Mouse (Mus musculus): ENCODE measurements around the gene Diexf. TPM values are rescaled to one million over a fixed set of nuclear protein-coding genes. Genes with fewer than 3 reads are reported as not detected.

Diexf gene
- polyA plus RNA-seq, 1 experiment = 25.4 TPM

DNA sequence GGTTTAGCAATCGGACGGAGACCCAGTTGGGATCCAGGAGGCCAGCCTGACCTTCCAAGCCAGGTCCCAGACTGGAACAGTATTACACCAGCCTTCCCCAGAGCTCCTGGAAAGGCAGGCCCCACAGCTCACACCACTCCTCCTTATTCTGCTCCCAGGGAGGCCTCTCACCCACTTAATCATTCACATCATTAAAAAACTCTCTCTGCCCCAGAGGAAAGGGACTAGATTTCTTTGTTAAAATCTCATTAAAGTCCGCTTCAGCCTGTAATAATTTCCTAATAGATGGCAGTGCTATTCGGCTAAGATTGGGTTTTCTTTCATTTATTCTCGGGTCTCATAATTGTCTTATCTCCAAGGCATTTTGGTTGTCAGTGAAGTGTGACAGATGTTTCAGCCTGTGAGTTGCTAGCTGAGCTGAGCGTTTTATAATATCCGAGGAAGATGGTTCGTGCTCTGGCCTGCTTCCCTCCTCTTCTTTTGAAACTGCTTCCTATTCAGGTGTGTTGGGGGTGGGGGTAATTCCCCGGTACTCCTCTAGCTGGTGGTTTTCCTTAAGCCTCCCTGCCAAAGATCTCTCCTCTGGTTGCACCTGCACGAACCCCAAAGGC is 47.7 kb downstream of the Diexf start:
- no peak for TF ChIP-seq CTCF (IDR thresholded peaks at IDR 0.05; ENCODE audit: borderline replicate concordance, insufficient read depth, low read length)
- TF ChIP-seq POLR2A (IDR thresholded peaks at IDR 0.05; ENCODE audit: low read depth, low read length) = no peak
- Histone ChIP-seq H3K4me3 (ENCODE audit: insufficient read depth, low read length) (no peak overlapping the region), H3K4me1 (ENCODE audit: control insufficient read depth, insufficient read depth, low read length) (no peaks in the 10 kb centered on the region), H3K27ac (ENCODE audit: insufficient read depth, low read length) (no peak overlapping the region)

DNA sequence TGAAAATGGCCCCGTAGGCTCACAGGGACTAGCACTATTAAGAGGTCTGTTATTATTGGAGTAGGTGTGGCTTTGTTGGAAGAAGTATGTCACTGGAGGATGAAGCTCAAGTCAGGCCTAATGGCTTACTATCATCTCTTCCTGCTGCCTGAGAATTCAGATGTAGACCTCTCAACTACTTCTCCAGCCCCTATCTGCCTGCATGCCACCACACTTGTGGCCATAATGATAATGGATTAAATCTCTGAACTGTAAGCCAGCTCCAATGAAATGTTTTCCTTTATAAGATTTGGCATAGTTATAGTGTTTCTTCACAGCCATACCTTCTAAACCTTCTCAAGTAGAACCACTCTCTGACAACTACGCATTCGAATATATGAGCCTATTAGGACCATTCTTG is 67.5 kb downstream of the Diexf start:
- no peaks in the 10 kb centered on the region for H3K4me1 ChIP-seq (ENCODE audit: control insufficient read depth, insufficient read depth, low read length)
- TF ChIP-seq CTCF (IDR thresholded peaks at IDR 0.05; ENCODE audit: borderline replicate concordance, insufficient read depth, low read length) (no peak), POLR2A (IDR thresholded peaks at IDR 0.05; ENCODE audit: low read depth, low read length) (no peak)
- H3K4me3 ChIP-seq (ENCODE audit: insufficient read depth, low read length) = no peak overlapping the region
- no peak overlapping the region for H3K27ac ChIP-seq (ENCODE audit: insufficient read depth, low read length)

DNA sequence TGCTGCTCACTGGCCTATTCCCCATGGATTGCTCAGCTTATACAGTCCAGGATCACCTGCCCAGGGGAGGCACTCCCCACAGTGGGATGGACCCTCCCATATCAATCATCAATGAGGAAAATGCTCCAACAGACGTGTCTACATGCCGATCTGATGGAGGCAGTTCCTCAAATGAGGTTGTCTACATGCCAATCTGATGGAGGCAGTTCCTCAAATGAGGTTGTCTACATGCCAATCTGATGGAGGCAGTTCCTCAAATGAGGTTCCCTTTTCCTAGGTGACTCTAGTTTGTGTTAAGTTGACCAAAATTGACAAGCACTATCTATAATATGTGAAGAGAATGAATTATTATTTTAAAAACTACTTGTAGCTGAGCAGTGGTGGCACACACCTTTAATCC is 69.9 kb downstream of the Diexf start:
- Histone ChIP-seq H3K4me1 (ENCODE audit: control insufficient read depth, insufficient read depth, low read length) (no peaks in the 10 kb centered on the region), H3K27ac (ENCODE audit: insufficient read depth, low read length) (no peak overlapping the region), H3K4me3 (ENCODE audit: insufficient read depth, low read length) (no peak overlapping the region)
- TF ChIP-seq POLR2A (IDR thresholded peaks at IDR 0.05; ENCODE audit: low read depth, low read length) (no peak), CTCF (IDR thresholded peaks at IDR 0.05; ENCODE audit: borderline replicate concordance, insufficient read depth, low read length) (no peak)

DNA sequence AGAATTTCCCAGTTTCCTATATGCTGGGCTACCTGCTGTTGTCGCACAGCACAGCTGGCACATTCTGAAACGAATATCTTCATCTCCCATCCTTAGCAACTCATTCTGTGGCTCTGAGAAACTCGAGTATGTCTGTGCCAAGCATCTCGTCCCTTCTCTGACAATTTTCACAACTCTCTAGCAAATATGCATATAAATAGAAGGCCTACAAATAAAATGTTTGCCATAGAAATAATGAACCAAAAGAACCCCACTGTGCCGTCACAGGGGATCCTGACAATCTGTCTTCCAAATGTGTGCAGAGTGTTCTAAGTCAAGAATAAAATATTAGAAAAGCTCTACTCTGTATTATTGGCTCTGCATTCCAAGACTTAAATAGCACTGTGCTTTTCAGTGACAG is 70.5 kb downstream of the Diexf start:
- Histone ChIP-seq H3K4me1 (ENCODE audit: control insufficient read depth, insufficient read depth, low read length) (no peaks in the 10 kb centered on the region), H3K4me3 (ENCODE audit: insufficient read depth, low read length) (no peak overlapping the region), H3K27ac (ENCODE audit: insufficient read depth, low read length) (no peak overlapping the region)
- no peak for TF ChIP-seq CTCF (IDR thresholded peaks at IDR 0.05; ENCODE audit: borderline replicate concordance, insufficient read depth, low read length)
- TF ChIP-seq POLR2A (IDR thresholded peaks at IDR 0.05; ENCODE audit: low read depth, low read length) = no peak

DNA sequence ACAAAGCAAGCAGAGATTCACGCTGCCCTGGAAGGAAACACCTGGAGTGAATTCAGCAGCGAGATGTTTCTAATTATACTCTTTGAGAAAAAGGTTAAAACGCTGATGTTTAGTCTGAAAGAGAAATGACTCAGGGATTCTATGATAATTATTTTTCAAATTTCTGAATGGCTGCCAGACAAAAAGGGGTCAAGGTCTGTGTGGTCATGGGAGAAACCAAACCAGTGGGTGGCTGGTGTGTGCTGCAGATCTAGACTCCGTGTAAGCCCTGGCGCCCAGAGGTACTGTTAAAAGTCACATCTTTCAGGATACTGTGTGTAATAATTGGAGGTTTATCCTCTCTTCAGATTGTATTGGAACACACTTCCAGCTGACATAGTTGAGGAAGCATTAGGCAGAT is 75.7 kb downstream of the Diexf start:
- no peak overlapping the region for H3K4me3 ChIP-seq (ENCODE audit: insufficient read depth, low read length)
- TF ChIP-seq POLR2A (IDR thresholded peaks at IDR 0.05; ENCODE audit: low read depth, low read length) = no peak
- no peak for TF ChIP-seq CTCF (IDR thresholded peaks at IDR 0.05; ENCODE audit: borderline replicate concordance, insufficient read depth, low read length)

DNA sequence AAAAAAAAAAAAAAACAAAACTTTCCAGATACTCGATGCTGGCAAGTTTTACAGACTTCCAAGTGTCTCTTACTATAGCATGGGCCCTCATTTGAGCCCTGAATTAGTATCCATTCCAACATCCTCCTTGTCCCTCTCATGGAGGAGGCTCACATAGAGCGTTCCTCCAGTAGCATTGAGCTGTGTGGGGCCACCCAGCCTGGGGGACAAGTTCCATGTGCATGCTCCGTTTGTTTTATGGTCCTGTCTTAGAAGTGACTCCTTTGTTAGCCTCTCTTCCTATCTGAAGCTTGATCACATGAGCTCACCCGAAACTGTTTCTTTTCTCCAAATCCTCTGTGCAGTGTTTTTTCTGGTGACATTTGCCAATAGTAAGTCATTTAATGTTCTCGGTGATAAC is 77.0 kb downstream of the Diexf start:
- H3K4me1 ChIP-seq (ENCODE audit: control insufficient read depth, insufficient read depth, low read length) = no peaks in the 10 kb centered on the region
- no peak for TF ChIP-seq CTCF (IDR thresholded peaks at IDR 0.05; ENCODE audit: borderline replicate concordance, insufficient read depth, low read length)
- no peak for TF ChIP-seq POLR2A (IDR thresholded peaks at IDR 0.05; ENCODE audit: low read depth, low read length)
- H3K27ac ChIP-seq (ENCODE audit: insufficient read depth, low read length) = no peak overlapping the region
- H3K4me3 ChIP-seq (ENCODE audit: insufficient read depth, low read length) = no peak overlapping the region

More for the DNA sequence above, 75.7 kb downstream of the Diexf start:
- no peak overlapping the region for H3K27ac ChIP-seq (ENCODE audit: insufficient read depth, low read length)
- no peaks in the 10 kb centered on the region for H3K4me1 ChIP-seq (ENCODE audit: control insufficient read depth, insufficient read depth, low read length)

DNA sequence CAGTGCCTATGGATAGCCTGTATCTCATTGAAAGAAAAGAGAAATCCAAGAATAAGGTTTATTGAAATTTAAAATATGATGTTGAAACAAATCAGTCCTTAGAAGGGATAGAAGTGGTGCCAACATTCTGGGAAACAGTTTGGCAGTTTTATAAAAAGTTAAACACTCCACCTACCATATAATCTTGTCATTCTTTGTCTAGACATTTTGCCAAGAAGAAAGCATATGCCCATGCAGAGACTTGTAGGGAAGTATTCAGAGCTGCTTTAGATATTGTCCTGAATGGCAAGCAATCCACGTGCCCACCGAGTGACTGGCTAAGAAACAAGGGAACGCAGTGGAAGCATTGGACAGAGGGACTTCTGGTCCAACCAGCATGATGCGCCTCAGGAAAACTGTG is 82.5 kb downstream of the Diexf start:
- no peaks in the 10 kb centered on the region for H3K4me1 ChIP-seq (ENCODE audit: control insufficient read depth, insufficient read depth, low read length)
- no peak overlapping the region for H3K4me3 ChIP-seq (ENCODE audit: insufficient read depth, low read length)
- no peak overlapping the region for H3K27ac ChIP-seq (ENCODE audit: insufficient read depth, low read length)
- no peak for TF ChIP-seq POLR2A (IDR thresholded peaks at IDR 0.05; ENCODE audit: low read depth, low read length)
- TF ChIP-seq CTCF (IDR thresholded peaks at IDR 0.05; ENCODE audit: borderline replicate concordance, insufficient read depth, low read length) = no peak

DNA sequence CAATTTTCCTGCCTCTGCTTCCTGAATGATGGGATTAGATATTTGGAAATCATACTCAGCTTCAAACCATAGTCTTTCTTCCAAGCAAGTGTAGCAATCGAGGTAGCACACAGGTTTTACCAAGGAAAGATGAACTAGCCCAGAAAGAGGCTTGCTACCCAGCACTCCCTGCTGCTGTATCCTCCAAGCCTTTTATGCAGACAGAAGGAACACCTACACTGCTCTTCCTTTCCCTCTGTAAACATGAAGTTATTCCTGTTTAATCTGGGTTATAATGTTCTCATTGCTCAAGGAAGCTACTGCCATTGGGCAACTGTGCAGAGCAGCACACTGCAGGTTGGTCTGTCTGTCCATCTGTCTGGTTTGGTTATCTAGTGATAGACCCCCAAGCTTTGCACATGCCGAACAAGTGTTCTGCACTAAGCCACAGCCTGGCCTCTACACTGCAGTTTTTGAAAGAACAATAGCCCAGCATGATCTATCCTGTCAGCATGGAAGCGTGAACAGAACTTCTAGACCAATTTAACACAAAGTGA is 87.2 kb downstream of the Diexf start:
- no peak for TF ChIP-seq POLR2A (IDR thresholded peaks at IDR 0.05; ENCODE audit: low read depth, low read length)
- TF ChIP-seq CTCF (IDR thresholded peaks at IDR 0.05; ENCODE audit: borderline replicate concordance, insufficient read depth, low read length) = no peak
- Histone ChIP-seq H3K4me1 (ENCODE audit: control insufficient read depth, insufficient read depth, low read length) (no peaks in the 10 kb centered on the region), H3K4me3 (ENCODE audit: insufficient read depth, low read length) (no peak overlapping the region), H3K27ac (ENCODE audit: insufficient read depth, low read length) (no peak overlapping the region)

Other genes with a start within 250 kb of the Diexf start
- gene Syt14, start 94.5 kb downstream of the Diexf start, polyA plus RNA-seq (2011; ENCODE audit: insufficient read length, low read depth, missing spikeins) = 1.5 and 2.3 TPM in 2 replicates
- 0.32 and 1.3 TPM in 2 replicates for gene Irf6, start 22.8 kb upstream of the Diexf start, polyA plus RNA-seq (2011; ENCODE audit: insufficient read length, low read depth, missing spikeins)
- gene A130010J15Rik, start 37.8 kb upstream of the Diexf start, polyA plus RNA-seq (2011; ENCODE audit: insufficient read length, low read depth, missing spikeins) = 5.4 and 10.7 TPM in 2 replicates
- gene Traf3ip3, start 71.4 kb upstream of the Diexf start, polyA plus RNA-seq (2011; ENCODE audit: insufficient read length, low read depth, missing spikeins) = not detected in 2 replicates
- not detected in 2 replicates for gene Lamb3, start 77.4 kb upstream of the Diexf start, polyA plus RNA-seq (2011; ENCODE audit: insufficient read length, low read depth, missing spikeins)
- 0.86 TPM in 1 of 2 replicates, not detected in the other for gene Hsd11b1, start 133.8 kb upstream of the Diexf start, polyA plus RNA-seq (2011; ENCODE audit: insufficient read length, low read depth, missing spikeins)
- gene G0s2, start 142.9 kb upstream of the Diexf start, polyA plus RNA-seq (2011; ENCODE audit: insufficient read length, low read depth, missing spikeins) = 1.5 and 3.4 TPM in 2 replicates
- gene Camk1g, start 240.0 kb upstream of the Diexf start, polyA plus RNA-seq (2011; ENCODE audit: insufficient read length, low read depth, missing spikeins) = not detected in 2 replicates

Measured in embryonic fibroblast, embryonic 13.5 days (primary cell).